Mouse (Mus musculus) limb, embryonic 10.5 days (tissue): ENCODE results near the gene Usp1. TPM values are rescaled to one million over a fixed set of nuclear protein-coding genes. Genes with fewer than 3 reads are reported as not detected.

Experiments used
- polyA plus RNA-seq: library from polyadenylated mRNA; unstranded; fragments of >200 nt; fragmentation: Nextera tagmentation; extraction: Ambion mirVana; gene quantifications from 2 replicates; pipeline ENCODE4 v1.2.1, GENCODE M21; 2016

The Usp1 gene
- polyA plus RNA-seq, 1 experiment from 2014 or later: 118 TPM

Other genes starting within 250 kb of the Usp1 start
- 0.61 TPM in 1 of 2 replicates, not detected in the other for gene L1td1, start 197.1 kb upstream of the Usp1 start, polyA plus RNA-seq
- 1.7 and 2.5 TPM in 2 replicates for gene Kank4, start 106.3 kb upstream of the Usp1 start, polyA plus RNA-seq
- gene I0C0044D17Rik, start 100.0 kb upstream of the Usp1 start, polyA plus RNA-seq: not detected in 2 replicates
- gene Angptl3, start 107.1 kb downstream of the Usp1 start, polyA plus RNA-seq: 1.4 and 2.4 TPM in 2 replicates
- gene Dock7, start 197.1 kb downstream of the Usp1 start, polyA plus RNA-seq: 74.8 and 92.5 TPM in 2 replicates